Mouse (Mus musculus) heart, adult 2 months (tissue): ENCODE results near the gene Nrg3. TPM values are rescaled to one million over a fixed set of nuclear protein-coding genes. Genes with fewer than 3 reads are reported as not detected.

Experiments used
- DNase-seq, 2 experiments: peaks; one replicate each; pipeline ENCODE4 v3.0.0; 2021
- H3K27ac ChIP-seq: fragments of 200-600 bp; 2 replicates; pipeline ENCODE4 v1.8.1; 2022
- H3K27me3 ChIP-seq: fragments of 200-500 bp; 2 replicates; pipeline ENCODE4 v1.6.1; 2012; ENCODE audit warnings: mild to moderate bottlenecking, low read length, inconsistent platforms, mixed read lengths; ENCODE audit not compliant: control insufficient read depth, insufficient read depth
- H3K36me3 ChIP-seq: fragments of 200-500 bp; 2 replicates; pipeline ENCODE4 v1.6.1; 2012; ENCODE audit warnings: low read length, inconsistent platforms; ENCODE audit not compliant: control insufficient read depth, insufficient read depth
- H3K4me1 ChIP-seq: fragments of 200-500 bp; 2 replicates; pipeline ENCODE4 v1.6.1; 2011; ENCODE audit warnings: low read length; ENCODE audit not compliant: control insufficient read depth, insufficient read depth
- H3K4me3 ChIP-seq: fragments of 200-600 bp; 2 replicates; pipeline ENCODE4 v1.8.1; 2022
- H3K79me2 ChIP-seq: fragments of 200-500 bp; replicated peaks from 2 replicates; pipeline ENCODE4 v1.6.1; 2012; ENCODE audit warnings: mild to moderate bottlenecking, inconsistent platforms, low read length, moderate library complexity, mixed read lengths; ENCODE audit not compliant: control insufficient read depth, insufficient read depth
- H3K9ac ChIP-seq: fragments of 200-500 bp; 2 replicates; pipeline ENCODE4 v1.6.1; 2012; ENCODE audit warnings: low read depth, mild to moderate bottlenecking, control low read depth, inconsistent platforms, low read length, mixed read lengths
- CTCF ChIP-seq: fragments of 200-600 bp; IDR thresholded peaks from 2 replicates; pipeline ENCODE4 v1.8.1; 2022; ENCODE audit warnings: antibody characterized with exemption, mild to moderate bottlenecking, moderate library complexity
- EP300 ChIP-seq: fragments of 200-500 bp; IDR thresholded peaks from 2 replicates; pipeline ENCODE4 v1.6.1; 2011; ENCODE audit warnings: low read depth, low read length, control low read depth; ENCODE audit not compliant: insufficient read depth
- POLR2A ChIP-seq: fragments of 200-500 bp; IDR thresholded peaks from 2 replicates; pipeline ENCODE4 v1.6.1; 2011; ENCODE audit warnings: mild to moderate bottlenecking, low read depth, low read length, control low read depth; ENCODE audit not compliant: insufficient read depth
- WGBS: fragments of 180-500 bp; shearing (Covaris S2); methylation state at CpG from one replicate; pipeline ENCODE4 v1.1.7; 2018; 5-methylcytosine and 5-hydroxymethylcytosine counted together
- intact Hi-C: fragments of 180-260 bp; cut with DNase I; formaldehyde crosslinking; loops from one replicate; pipeline ENCODE4 v1.15.1; 2025
- polyA plus RNA-seq: library from polyadenylated mRNA; depleted of rRNA; stranded (reverse); fragments of >200 nt; gene quantifications from 2 replicates; pipeline ENCODE4 v1.2.3, GENCODE M21; 2012
- total RNA-seq, 2 experiments: library from RNA; stranded (reverse); gene quantifications; 2 replicates each; pipeline ENCODE4 v1.2.3; 2021

The Nrg3 gene
- total and polyA plus RNA-seq, 3 experiments = 0.04 TPM; not detected in 2

GRCm38 (mm10) chr14:38637070-38637469 lies 835.8 kb downstream of the Nrg3 start:
- Histone ChIP-seq H3K4me1 (no peaks in the 10 kb centered on the region), H3K36me3 (no peaks in the 10 kb centered on the region), H3K27me3 (no peaks in the 10 kb centered on the region), H3K9ac (no peak overlapping the region), H3K79me2 (no peaks in the 10 kb centered on the region), H3K4me3 (no peak overlapping the region), H3K27ac (no peak overlapping the region)
- WGBS = 62% methylated on average over 3 of the region's 3 CpGs
- no peak for DNase-seq
- intact Hi-C loops = no loop called here
- TF ChIP-seq POLR2A (no peak), CTCF (no peak), EP300 (no peak)

GRCm38 (mm10) chr14:38630114-38630513 lies 842.8 kb downstream of the Nrg3 start:
- intact Hi-C loops = no loop called here
- no peak overlapping the region for H3K27ac ChIP-seq
- no peaks in the 10 kb centered on the region for H3K27me3 ChIP-seq
- H3K79me2 ChIP-seq = no peaks in the 10 kb centered on the region
- no peak overlapping the region for H3K4me3 ChIP-seq
- WGBS = 78% methylated on average over 3 of the region's 3 CpGs
- H3K36me3 ChIP-seq = no peaks in the 10 kb centered on the region
- no peak for TF ChIP-seq EP300
- TF ChIP-seq CTCF = no peak
- no peak for TF ChIP-seq POLR2A
- H3K4me1 ChIP-seq = no peaks in the 10 kb centered on the region
- no peak overlapping the region for H3K9ac ChIP-seq
- DNase-seq = no peak

- no peak overlapping the region for H3K9ac ChIP-seq
- intact Hi-C loops = no loop called here
- no peak for DNase-seq
Observed at GRCm38 (mm10) chr14:38629671-38630070, 843.2 kb downstream of the Nrg3 start.

GRCm38 (mm10) chr14:38628862-38629619 lies 843.8 kb downstream of the Nrg3 start:
- Histone ChIP-seq H3K79me2 (no peaks in the 10 kb centered on the region), H3K4me3 (no peak overlapping the region), H3K27ac (no peak overlapping the region), H3K27me3 (no peaks in the 10 kb centered on the region), H3K4me1 (no peaks in the 10 kb centered on the region), H3K9ac (no peak overlapping the region), H3K36me3 (no peaks in the 10 kb centered on the region)
- WGBS = 44% methylated on average over 2 of the region's 2 CpGs
- TF ChIP-seq POLR2A = no peak
- no peak for DNase-seq
- intact Hi-C loops = no loop called here

More at GRCm38 (mm10) chr14:38629671-38630070, 843.2 kb downstream of the Nrg3 start:
- Histone ChIP-seq H3K4me1 (no peaks in the 10 kb centered on the region), H3K4me3 (no peak overlapping the region), H3K36me3 (no peaks in the 10 kb centered on the region), H3K27ac (no peak overlapping the region), H3K27me3 (no peaks in the 10 kb centered on the region), H3K79me2 (no peaks in the 10 kb centered on the region)
- no peak for TF ChIP-seq POLR2A
- no peak for TF ChIP-seq EP300
- TF ChIP-seq CTCF = no peak

GRCm38 (mm10) chr14:38616969-38617368 lies 855.9 kb downstream of the Nrg3 start:
- no peaks in the 10 kb centered on the region for H3K4me1 ChIP-seq
- DNase-seq = no peak
- H3K27ac ChIP-seq = no peak overlapping the region
- no peaks in the 10 kb centered on the region for H3K27me3 ChIP-seq
- no peak for TF ChIP-seq EP300
- TF ChIP-seq CTCF = no peak
- TF ChIP-seq POLR2A = no peak
- H3K79me2 ChIP-seq = no peaks in the 10 kb centered on the region
- intact Hi-C loops = no loop called here
- H3K4me3 ChIP-seq = no peak overlapping the region
- no peak overlapping the region for H3K9ac ChIP-seq
- H3K36me3 ChIP-seq = no peaks in the 10 kb centered on the region

GRCm38 (mm10) chr14:38597735-38598134 lies 875.2 kb downstream of the Nrg3 start:
- TF ChIP-seq POLR2A (no peak), CTCF (no peak), EP300 (no peak)
- intact Hi-C loops = no loop called here
- Histone ChIP-seq H3K27ac (no peak overlapping the region), H3K4me1 (no peaks in the 10 kb centered on the region), H3K9ac (no peak overlapping the region), H3K36me3 (no peaks in the 10 kb centered on the region), H3K4me3 (no peak overlapping the region), H3K27me3 (no peaks in the 10 kb centered on the region), H3K79me2 (no peaks in the 10 kb centered on the region)
- no peak for DNase-seq
